Mouse (Mus musculus) cerebellum, postnatal 25 days (tissue): ENCODE data around the gene Plpp3.

Experiments used
- DNase-seq, 2 experiments: peaks; one replicate each; pipeline ENCODE4 v3.0.0; 2021; ENCODE audit warnings: mixed read lengths in 2 of 2

Plpp3 gene

GRCm38 (mm10) chr4:105158651-105159530, 1.7 kb downstream of the Plpp3 start:
- DNase-seq = no peak

GRCm38 (mm10) chr4:105159531-105159870, 2.4 kb downstream of the Plpp3 start:
- no peak for DNase-seq

- no peak for DNase-seq
Measured at GRCm38 (mm10) chr4:105160470-105160869, 3.3 kb downstream of the Plpp3 start.

GRCm38 (mm10) chr4:105162014-105162413, 4.9 kb downstream of the Plpp3 start:
- DNase-seq = no peak

GRCm38 (mm10) chr4:105162676-105163075, 5.5 kb downstream of the Plpp3 start:
- DNase-seq = no peak

- no peak for DNase-seq
Measured at GRCm38 (mm10) chr4:105163981-105164411, 6.8 kb downstream of the Plpp3 start.

- no peak for DNase-seq
Measured at GRCm38 (mm10) chr4:105164952-105165351, 7.8 kb downstream of the Plpp3 start.

- no peak for DNase-seq
Measured at GRCm38 (mm10) chr4:105169093-105169571, 12.0 kb downstream of the Plpp3 start.

GRCm38 (mm10) chr4:105169826-105170810, 13.0 kb downstream of the Plpp3 start:
- no peak for DNase-seq

- no peak for DNase-seq
Measured at GRCm38 (mm10) chr4:105170811-105171401, 13.8 kb downstream of the Plpp3 start.

- no peak for DNase-seq
Measured at GRCm38 (mm10) chr4:105171432-105171831, 14.3 kb downstream of the Plpp3 start.

GRCm38 (mm10) chr4:105174778-105175177, 17.6 kb downstream of the Plpp3 start:
- DNase-seq = no peak

GRCm38 (mm10) chr4:105175255-105176035, 18.3 kb downstream of the Plpp3 start:
- DNase-seq = peak in 1 of 2 experiments; percentile 34

GRCm38 (mm10) chr4:105181014-105181658, 24.0 kb downstream of the Plpp3 start:
- peak in 1 of 2 experiments; percentile 22 for DNase-seq

- no peak for DNase-seq
Measured at GRCm38 (mm10) chr4:105181659-105182167, 24.6 kb downstream of the Plpp3 start.

- no peak for DNase-seq
Measured at GRCm38 (mm10) chr4:105182249-105182648, 25.1 kb downstream of the Plpp3 start.

GRCm38 (mm10) chr4:105184490-105184889, 27.3 kb downstream of the Plpp3 start:
- DNase-seq = no peak

- DNase-seq = no peak
Measured at GRCm38 (mm10) chr4:105184924-105185323, 27.8 kb downstream of the Plpp3 start.

GRCm38 (mm10) chr4:105186654-105187053, 29.5 kb downstream of the Plpp3 start:
- no peak for DNase-seq

- DNase-seq = no peak
Measured at GRCm38 (mm10) chr4:105187873-105188272, 30.7 kb downstream of the Plpp3 start.

GRCm38 (mm10) chr4:105188801-105189200, 31.7 kb downstream of the Plpp3 start:
- no peak for DNase-seq
